ENCODE assay signal across 11 mouse cellular contexts in the genomic region with DNA sequence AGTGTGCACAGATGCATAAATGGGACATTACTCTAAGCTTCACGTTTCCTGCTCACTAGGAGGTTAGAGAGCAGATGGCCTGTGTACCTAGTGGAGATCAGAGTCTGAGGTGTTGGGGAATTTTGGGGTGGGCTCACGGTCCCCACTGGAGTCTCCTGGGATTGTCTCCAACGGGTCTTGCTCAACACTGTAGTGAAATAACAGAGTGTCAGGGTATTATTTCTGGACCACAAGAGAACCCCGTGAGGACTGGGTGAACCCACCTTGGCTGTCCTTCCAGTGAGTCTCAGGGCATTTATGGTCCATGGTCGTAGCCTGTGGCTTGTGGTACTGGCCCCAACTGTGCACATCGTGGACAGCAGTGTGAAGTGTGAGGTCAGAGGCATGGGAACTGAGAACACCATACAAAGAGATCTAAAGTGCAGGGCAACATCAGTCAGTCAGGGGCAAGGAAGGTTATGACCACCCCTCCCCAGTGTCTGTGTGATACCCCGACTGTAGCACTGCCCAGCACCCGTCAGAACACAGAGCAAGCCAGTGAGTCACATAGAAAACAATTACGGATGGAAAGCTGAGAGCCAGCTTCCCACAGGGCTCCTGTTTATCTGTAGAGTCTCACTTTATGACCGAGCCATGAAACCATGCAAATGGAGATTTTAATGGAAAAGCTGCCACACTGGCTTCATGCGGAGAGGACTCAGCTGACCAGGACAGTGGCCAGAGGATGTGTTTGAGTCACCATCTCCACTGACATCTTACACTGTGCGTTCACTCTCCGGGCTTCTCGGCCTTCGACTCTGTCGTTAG.
DNase-seq lines count a peak whose midpoint lies in the region; ATAC-seq and TF ChIP-seq lines count a peak whose summit lies in the region.
"Had no signal": no experiment of that assay in that cellular context is flagged by ENCODE, and none has a peak within 500 bp of the region (broad histone marks: within the 10 kb centered on the region; RNA-seq: fewer than 3 reads in every experiment).

No protein-coding gene starts in this region.

- no peak overlapping the region for H3K4me2 ChIP-seq in heart, postnatal 0 days (ENCODE audit: low read depth, low read length)
- no peak overlapping the region for H3K4me2 ChIP-seq in stomach, embryonic 15.5 days

- H3K79me2 ChIP-seq in heart, adult 2 months (replicated peaks; ENCODE audit: control insufficient read depth, insufficient read depth, low read length): no peaks in the 10 kb centered on the region

- H3K4me1 ChIP-seq in heart, adult 2 months (ENCODE audit: control insufficient read depth, insufficient read depth, low read length): peaks cover 18% of the 10 kb centered on the region
- H3K4me1 ChIP-seq in heart, postnatal 0 days (ENCODE audit: control insufficient read depth, insufficient read depth): peaks cover 27% of the 10 kb centered on the region
- H3K4me1 ChIP-seq in stomach, embryonic 15.5 days: peaks cover 22% of the 10 kb centered on the region

- peak overlapping the region; percentile 48; the same call in 1 of the 2 replicates for H3K27ac ChIP-seq in heart, adult 2 months
- 0 out of 2 replicates have a peak overlapping the region, but pooled peaks have one; percentile 23 for H3K27ac ChIP-seq in heart, postnatal 0 days (ENCODE audit: low read depth)
- peak overlapping the region; percentile 85; the same call in 1 of the 2 replicates for H3K27ac ChIP-seq in stomach, embryonic 15.5 days

- no peak for TF ChIP-seq CTCF in heart, adult 2 months (IDR thresholded peaks at IDR 0.05)
- TF ChIP-seq CTCF in heart, postnatal 0 days (IDR thresholded peaks at IDR 0.05; ENCODE audit: low read depth): no peak

- H3K36me3 ChIP-seq in heart, adult 2 months (ENCODE audit: control insufficient read depth, insufficient read depth, low read length): no peaks in the 10 kb centered on the region
- H3K36me3 ChIP-seq in heart, postnatal 0 days (replicated peaks; ENCODE audit: control insufficient read depth, insufficient read depth, low read length): no peaks in the 10 kb centered on the region
- H3K36me3 ChIP-seq in stomach, embryonic 15.5 days: no peaks in the 10 kb centered on the region

- H3K9ac ChIP-seq in heart, adult 2 months (ENCODE audit: low read depth, low read length): no peak overlapping the region
- no peak overlapping the region for H3K9ac ChIP-seq in heart, postnatal 0 days (replicated peaks; ENCODE audit: low read depth, low read length)
- no peak overlapping the region for H3K9ac ChIP-seq in stomach, embryonic 15.5 days

- no peaks in the 10 kb centered on the region for H3K9me3 ChIP-seq in heart, postnatal 0 days (replicated peaks; ENCODE audit: control insufficient read depth, low read length)
- H3K9me3 ChIP-seq in stomach, embryonic 15.5 days: no peaks in the 10 kb centered on the region
- H3K9me3 ChIP-seq: megakaryocyte, embryonic 14.5 days had no signal

- no peak overlapping the region for H3K4me3 ChIP-seq in heart, adult 2 months
- no peak overlapping the region for H3K4me3 ChIP-seq in heart, postnatal 0 days (ENCODE audit: low read depth, low read length)
- H3K4me3 ChIP-seq in stomach, embryonic 15.5 days (replicated peaks): no peak overlapping the region
- H3K4me3 ChIP-seq: megakaryocyte, embryonic 14.5 days had no signal

- no peak for TF ChIP-seq POLR2A in heart, adult 2 months (IDR thresholded peaks at IDR 0.05; ENCODE audit: insufficient read depth, low read depth, low read length)

- intact Hi-C loops in heart, adult 2 months (cut with DNase I): loop anchor here (2.0 to 5.0 kb wide), 2 partner anchors 19 to 79 kb away; no protein-coding TSS in a partner anchor

- no peaks in the 10 kb centered on the region for H3K27me3 ChIP-seq in heart, adult 2 months (ENCODE audit: control insufficient read depth, insufficient read depth, low read length)
- H3K27me3 ChIP-seq in heart, postnatal 0 days (ENCODE audit: control insufficient read depth, insufficient read depth, low read length): no peaks in the 10 kb centered on the region
- H3K27me3 ChIP-seq in stomach, embryonic 15.5 days (replicated peaks): no peaks in the 10 kb centered on the region

- no peak for TF ChIP-seq EP300 in heart, adult 2 months (IDR thresholded peaks at IDR 0.05; ENCODE audit: insufficient read depth, low read depth, low read length)
- no peak for TF ChIP-seq EP300 in heart, postnatal 0 days (IDR thresholded peaks at IDR 0.05; ENCODE audit: low read depth)

- peak in 1 of 2 experiments; percentile 39 for DNase-seq in heart, adult 2 months
- no peak for DNase-seq in heart, postnatal 4 days
- peak; percentile 57 for DNase-seq in lung, postnatal 10 days
- DNase-seq in lung, postnatal 36 days: no peak
- DNase-seq in heart, postnatal 0 days (ENCODE audit: low spot score): no peak
- no peak for DNase-seq in left cerebral cortex, adult 18-20 months (ENCODE audit: low spot score in 2 of 2)
- no peak for DNase-seq in layer of hippocampus, adult 9-10 months (ENCODE audit: low spot score)

- no peak for ATAC-seq in heart, postnatal 0 days (ENCODE audit: insufficient read depth, low read depth)
- no peak for ATAC-seq in stomach, embryonic 15.5 days (ENCODE audit: insufficient read depth, low FRiP score, low read depth)
- ATAC-seq: activated CD4-positive, CD25-positive, alpha-beta regulatory T cell, adult 4 months; inflammation-experienced regulatory T-cells, adult 6 months had no signal

- WGBS in heart, adult 2 months: 77% methylated on average over 16 of the region's 16 CpGs
- WGBS in heart, postnatal 0 days: 79% methylated on average over 16 of the region's 16 CpGs
- WGBS in stomach, embryonic 15.5 days: 74% methylated on average over 16 of the region's 16 CpGs

Comparison
In these comparisons a context has a peak if more than half of its experiments do, and no peak if none do; other contexts are left out.
1. H3K27ac ChIP-seq: peak in every context shown above with its lines; median percentile 85 in stomach, embryonic 15.5 days; 48 in heart, adult 2 months; 23 in heart, postnatal 0 days.